Mouse (Mus musculus) c-Kit-positive CD71-positive TER-119-positive erythroid progenitor cells, embryonic 14.5 days (primary cell): ENCODE data around the gene Neurod2.

Source experiments
- DNase-seq: peaks from one replicate; pipeline ENCODE4 v3.0.0-alpha.2; 2013; ENCODE audit warnings: low spot score

The Neurod2 gene

DNA sequence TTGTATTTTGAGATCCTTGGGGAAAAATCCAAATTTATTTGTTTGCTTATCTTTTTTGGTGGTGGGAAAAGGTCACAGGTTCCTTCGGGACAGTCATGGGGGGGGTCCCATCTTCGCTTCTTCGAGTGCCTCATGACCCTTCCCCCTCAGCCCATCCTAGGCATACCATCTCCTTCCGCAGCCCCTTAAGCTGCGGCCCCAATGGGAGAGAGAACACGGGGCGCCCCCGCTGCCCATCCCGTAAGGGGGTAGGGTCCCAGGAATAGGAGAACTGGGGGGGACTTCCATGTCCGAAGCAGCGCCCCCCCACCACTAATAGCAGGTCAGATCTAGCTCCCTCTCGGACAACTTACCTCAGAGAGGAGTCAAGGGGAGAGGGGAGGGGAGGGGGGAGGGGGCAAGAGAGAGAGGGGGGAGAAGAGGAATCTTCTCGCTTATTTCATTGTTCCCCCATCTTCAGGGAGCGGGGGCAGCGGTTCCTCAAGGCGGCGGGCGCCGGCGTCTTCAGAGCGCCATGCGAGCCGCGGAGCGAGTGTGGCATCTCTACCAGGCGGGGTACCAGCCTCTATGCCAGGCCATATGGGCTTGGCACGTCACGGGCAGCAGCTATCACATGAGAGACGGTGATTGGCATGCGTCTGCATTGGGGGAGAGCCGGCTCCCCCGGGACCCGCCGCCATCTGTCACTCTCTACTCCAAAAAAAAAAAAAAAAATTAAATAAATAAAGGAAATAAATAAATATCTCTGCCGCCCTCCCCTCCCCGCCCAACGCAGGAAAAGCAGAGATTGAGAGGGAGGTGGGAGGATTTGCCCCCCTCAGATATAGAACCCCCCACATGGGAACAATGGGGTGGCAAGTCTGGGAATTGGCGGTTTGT lies at the start of gene Neurod2:
Neurod2 (minus strand) TSS at position 568 of the 879 bp plus-strand sequence.
- DNase-seq = no peak

DNA sequence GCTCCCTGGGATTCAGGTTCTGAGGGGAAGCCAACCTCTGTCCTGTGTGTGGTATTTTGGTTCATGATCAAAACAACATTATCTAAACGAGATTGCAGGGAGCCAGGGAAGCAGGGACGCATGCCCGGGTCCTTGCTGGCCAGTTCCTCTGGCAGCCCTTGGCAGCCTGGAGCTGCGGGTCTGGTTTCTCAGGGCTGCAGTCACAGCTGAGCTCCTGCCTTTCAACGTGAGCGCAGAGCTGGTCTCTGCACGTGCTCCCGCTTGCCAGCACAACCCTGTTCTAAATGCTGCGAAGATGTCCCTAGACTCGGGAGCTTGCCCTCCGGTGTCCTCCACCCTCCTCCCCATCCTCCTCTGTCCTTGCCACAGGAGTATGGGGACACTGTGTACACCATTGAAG lies 48.3 kb upstream of the Neurod2 start:
- no peak for DNase-seq

DNA sequence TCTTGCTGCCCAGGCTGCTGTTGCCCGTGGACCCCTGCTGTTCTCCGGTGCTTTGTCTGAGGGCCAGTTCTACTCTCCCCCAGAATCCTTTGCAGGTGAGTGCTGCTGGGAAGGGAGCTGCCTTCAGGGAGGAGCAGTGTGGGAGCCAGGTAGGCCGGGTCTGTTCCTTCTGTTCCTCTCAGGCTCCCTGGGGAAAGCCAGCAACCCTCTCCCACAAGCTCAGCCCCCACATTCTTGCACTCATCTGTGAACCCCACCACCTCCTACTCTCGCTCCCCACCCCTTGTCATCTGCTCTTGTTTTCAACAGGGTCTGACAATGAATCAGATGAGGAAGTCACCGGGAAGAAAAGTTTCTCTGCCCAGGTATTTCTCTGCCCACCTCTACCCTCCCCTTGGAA lies 47.3 kb upstream of the Neurod2 start:
- DNase-seq = no peak

DNA sequence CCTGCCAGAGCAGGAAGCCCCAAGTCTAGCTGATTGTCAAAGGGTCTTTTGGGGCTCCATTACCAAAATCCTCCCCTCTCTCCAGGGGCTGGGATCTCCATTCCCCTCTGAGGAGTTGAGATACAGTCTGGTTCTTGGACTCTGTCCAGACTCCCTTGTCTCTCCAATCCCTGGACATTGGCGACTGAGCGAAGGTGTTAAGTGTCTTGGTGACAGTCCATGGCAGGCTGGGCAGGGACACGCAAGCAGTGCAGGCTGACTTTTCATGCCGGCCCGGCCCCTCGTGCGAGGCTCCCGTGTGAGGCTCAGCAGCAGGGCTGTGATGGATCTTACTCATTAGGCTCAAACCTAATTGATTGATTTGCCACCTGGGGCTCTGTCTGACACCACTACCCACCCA lies 44.8 kb upstream of the Neurod2 start:
- DNase-seq = no peak

DNA sequence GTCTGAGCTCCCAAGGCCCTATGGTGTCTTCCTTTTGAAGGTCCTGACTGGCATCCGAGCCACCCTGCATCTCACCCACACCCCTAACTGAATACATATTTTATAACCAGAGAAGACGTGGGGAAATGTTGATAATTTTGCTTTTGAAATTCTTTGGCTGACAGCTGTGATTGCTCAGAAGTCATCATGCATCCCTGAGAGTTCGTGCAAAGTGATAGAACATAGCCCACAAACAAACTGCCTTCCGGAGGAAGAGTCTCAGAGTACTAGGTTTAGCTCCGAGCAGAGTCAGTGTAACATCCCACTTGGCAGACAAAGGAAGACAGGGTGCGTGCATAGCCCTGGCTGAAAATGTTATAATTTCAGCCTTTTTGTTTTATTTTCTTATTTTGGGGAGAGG lies 43.8 kb upstream of the Neurod2 start:
- DNase-seq = no peak

DNA sequence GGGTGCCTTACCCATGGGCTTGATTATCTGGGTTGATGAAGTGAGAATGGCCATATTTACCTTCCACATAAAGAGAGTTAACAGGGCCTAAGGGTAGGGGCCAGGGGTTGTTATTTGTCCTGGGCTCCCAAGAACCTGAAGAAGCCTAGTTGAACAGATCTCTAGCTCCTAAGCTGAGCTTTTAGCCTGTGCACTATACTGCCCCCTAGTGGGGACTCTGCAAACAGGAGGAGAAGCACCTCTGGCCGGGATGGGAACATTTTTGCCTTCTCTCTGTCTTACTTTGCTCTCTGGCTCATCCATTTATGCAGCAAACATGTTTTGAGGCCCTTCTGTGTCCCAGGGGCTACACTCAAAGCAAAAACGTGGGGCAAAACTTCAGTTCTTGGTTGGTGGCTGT lies 43.0 kb upstream of the Neurod2 start:
- DNase-seq = peak; percentile 67

DNA sequence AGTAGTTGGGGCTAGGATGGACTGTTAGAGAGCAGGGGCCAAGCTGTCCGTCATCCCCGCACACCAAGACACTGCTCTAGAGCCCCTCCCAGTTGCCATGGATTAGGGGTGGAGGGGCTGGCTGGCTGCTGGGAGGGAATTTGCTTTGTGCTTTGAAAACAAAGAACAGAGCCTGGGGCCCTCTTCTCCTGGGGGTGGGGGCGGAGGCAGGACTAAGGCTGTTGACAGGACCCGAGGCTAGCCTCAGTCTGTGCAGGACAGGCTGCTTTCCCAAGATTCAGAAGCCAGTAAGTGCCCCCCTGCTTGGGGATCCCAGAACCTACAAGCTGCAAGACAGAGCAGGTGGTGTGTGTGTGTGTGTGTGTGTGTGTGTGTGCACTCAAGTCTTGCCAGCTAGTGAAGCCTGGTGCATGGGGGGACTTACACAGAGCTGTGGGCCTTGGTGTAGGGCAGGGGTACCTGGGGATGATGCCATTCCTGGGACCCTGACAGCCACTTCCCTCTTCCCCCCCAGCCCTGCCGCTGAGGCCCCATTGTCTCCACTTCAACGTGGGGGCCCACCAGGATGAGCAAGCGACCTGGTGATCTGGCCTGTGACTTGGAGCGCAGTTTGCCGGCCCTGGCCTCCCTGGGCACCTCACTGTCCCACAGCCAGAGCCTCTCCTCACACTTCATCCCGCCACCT lies 42.2 kb upstream of the Neurod2 start:
- DNase-seq = no peak

DNA sequence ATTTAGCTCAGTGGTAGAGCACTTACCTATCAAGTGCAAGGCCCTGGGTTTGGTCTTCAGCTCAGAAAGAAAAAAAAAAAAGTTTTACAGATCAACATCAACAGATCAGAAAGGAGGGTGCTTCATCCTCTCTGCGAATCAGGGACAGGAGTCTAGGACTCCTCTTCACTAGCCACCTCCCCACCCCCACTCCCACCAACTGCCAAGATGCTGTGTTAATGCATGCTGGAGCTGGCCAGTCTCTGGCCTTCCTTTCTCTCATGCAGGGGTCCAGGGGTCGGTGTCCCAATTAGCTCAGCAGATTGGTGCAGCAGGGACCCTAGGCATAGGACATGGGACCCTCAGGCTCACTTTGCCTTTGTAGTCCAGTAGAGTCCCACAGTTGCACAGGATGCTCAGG lies 41.1 kb upstream of the Neurod2 start:
- no peak for DNase-seq

DNA sequence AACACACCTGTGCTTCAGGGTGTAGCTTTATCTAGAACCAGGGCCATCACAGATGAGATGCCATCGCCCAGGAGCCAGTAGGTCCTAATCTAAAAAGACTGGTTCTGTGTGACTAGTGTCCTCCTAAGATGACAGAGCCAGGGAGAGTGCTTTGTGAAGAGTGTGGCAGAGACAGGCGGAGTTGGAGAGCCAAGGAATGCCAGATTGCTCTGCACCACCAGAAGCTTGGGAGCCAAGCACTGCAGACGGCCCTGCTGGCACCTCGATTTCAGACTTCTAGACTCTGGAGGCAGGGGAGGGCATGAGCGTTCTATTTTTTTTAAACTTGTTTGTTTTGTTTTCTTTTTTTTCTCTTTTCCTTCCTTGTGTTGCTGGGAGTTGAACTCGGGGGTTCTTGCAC lies 39.9 kb upstream of the Neurod2 start:
- no peak for DNase-seq

DNA sequence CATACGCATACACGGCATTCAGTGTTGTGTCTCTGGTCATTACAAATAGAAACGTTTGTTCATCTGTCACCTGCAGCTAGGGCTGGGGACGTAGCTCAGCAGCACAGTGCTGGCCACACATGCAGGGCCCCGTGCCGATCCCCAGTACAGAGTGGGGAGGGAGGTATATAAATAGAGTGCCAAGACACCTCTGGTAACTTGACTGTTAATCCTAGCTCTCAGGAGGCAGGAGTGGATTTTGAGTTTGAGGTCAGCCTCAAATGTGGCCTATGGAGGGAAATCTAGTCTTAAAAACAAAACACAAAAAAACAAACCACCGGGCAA lies 38.4 kb upstream of the Neurod2 start:
- no peak for DNase-seq

DNA sequence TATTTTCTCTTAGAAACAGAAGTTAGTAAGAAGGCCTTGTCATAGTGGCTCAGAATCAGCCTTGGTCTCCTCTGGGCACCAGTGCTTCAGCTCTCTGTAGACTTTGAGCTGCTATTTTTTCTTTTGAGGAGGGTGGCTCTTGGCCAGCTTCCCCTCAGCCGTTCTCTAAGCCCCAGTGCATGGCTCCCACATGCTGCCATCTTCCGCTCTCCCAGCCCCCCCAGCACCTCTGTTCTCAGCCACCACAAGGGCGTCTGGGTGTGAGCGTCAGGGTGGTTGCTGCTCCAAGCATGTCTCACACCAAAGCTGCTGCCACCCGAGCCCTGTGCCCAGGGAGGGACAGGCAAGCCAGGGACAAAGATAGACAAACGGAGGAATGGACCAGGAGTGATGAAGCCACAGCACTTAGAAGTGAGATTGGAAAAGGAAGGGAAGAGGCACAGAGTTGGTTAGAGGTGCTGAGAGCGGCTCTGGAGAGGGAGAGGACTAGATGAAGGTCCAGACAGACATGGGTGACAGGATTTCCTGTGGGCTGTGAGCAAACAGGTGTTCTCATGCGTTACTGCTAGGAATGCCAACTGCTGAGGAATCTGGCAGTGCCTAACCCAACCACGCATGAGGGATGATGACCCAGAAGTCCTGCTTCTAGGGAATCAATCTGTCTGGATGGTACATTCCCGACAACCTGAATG lies 37.9 kb upstream of the Neurod2 start:
- DNase-seq = no peak

DNA sequence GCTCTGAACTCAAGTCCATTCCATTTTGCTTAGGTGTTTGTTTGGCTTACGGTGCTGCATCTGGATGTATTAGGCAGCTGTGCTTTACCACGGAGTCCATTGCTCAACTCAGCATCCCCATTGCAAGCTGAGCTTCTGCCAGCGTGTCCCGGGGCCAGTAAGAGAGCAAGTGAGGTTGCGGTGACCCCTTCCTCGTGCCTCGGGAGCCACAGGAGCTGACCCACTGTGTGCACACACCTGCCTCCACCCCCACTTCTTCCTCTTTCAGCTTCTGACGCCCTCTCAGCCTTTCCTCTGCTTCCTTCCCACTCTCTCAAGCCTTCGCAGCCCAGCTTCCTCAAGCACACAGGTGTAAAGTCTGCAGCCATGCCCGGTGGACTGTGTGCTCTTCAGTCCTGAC lies 36.8 kb upstream of the Neurod2 start:
- no peak for DNase-seq

DNA sequence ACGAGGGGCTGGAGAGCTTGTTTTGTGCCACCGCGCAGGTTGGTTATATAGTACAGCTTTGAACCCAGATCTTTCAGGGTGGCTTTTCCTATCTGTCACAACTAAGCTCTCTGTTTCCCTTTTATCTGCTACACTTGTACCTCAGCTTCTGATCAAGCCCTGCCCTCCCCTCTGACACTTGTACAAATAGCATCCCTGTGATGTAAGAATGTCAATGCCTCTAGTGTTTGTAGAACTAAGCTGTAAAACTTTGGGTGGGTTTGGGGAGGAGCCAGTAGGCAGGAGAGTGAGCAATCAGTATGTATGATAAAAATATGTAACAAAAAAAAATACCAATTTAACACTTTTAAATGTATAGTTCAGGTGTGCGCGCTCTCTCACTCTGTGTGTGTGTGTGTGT lies 35.0 kb upstream of the Neurod2 start:
- DNase-seq = no peak

DNA sequence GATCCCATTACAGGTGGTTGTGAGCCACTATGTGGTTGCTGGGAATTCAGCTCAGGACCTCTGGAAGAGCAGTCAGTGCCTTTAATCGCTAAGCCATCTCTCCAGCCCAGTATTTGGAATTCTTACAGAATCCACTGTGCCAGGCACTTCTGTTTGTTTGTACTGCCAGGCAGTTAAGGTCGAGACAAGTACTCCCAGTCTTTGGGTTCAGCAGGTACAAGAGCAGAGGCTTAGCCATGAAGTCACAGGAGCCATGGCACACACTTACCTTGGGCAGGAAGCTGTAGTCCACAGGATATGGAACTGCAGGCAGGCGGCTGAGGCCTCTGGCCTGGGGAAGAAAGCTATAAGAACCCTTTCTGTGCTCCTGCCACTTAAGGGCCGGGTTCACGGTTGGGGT lies 34.4 kb upstream of the Neurod2 start:
- DNase-seq = no peak

DNA sequence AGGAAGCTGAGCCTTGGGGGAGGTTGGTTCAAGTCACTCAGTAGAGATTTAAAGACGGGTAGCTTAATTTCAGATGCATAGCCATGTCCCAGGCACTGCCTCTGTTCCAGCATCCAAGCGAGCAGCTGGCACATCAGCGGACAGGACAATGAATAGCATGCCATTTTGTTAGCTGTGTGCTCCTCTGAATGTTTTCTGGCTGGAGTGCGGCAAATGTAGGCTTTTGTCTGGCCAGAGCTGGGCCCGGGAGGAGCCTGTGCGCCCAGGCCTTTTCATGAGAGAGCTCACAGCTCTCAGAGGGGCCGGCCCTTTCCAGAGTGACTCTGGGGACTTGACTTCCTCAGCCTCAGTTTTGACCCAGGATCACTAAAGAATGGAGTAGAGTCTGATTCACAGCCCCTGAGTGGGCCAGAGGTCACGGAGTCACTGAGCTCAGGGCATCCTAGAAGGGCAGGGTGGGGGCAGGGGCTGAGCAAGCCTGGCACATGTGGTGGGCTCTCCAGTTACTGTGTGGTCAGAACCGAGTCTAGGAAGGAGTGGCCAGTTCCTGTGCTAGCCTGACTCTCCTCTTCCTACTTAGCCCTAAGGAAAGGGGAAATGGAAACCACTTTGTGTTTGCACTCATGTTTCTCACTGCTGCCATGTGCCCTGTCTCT lies 31.5 kb upstream of the Neurod2 start:
- no peak for DNase-seq

DNA sequence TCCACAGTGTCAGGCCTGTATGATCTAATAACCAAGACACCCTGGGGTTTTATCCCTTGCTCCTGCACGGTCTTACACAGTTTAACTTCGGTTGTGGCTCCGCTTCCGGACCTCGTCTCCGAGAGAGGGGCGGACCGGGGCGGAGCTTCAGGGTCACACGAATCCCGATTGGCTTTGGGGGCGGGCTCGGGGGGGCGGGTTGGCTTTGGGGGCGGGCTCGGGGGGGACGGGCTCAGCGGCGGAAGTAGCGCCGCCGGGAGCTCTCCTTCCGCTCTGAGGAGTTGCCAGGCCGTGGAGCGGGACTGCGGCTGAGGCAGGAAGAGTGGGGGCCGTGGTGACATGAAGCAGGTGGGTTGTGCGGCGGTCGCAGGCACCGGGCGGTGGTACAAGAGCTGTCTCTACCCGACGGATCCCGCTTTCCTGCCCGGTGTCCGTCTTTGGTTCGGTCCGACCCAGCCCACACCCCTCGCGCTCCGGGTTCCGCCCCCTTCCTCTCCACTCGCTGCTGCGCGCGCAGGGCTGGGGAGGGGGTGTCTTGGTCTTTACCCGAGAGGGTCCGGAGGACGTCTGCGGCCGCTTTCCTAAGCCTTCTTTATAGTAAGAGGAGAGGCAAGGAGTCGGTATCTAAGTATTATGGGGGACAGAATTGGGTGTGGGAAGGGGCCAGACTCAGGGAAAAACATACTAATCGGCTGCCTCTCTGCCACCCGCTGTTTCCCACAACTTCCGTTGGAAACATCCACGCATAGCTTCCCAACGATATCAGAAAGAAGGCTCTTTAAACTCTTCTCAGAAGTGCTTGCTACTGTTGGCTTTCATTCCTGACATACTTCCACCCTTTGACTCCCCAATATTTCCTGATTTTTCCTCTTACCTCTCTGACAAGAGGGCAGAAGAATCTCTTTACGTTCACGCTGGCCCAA lies 29.0 kb upstream of the Neurod2 start, which contains the start of gene Stard3:
Stard3 (plus strand) TSS at position 208 of the 923 bp plus-strand sequence.
- DNase-seq = peak; percentile 91

DNA sequence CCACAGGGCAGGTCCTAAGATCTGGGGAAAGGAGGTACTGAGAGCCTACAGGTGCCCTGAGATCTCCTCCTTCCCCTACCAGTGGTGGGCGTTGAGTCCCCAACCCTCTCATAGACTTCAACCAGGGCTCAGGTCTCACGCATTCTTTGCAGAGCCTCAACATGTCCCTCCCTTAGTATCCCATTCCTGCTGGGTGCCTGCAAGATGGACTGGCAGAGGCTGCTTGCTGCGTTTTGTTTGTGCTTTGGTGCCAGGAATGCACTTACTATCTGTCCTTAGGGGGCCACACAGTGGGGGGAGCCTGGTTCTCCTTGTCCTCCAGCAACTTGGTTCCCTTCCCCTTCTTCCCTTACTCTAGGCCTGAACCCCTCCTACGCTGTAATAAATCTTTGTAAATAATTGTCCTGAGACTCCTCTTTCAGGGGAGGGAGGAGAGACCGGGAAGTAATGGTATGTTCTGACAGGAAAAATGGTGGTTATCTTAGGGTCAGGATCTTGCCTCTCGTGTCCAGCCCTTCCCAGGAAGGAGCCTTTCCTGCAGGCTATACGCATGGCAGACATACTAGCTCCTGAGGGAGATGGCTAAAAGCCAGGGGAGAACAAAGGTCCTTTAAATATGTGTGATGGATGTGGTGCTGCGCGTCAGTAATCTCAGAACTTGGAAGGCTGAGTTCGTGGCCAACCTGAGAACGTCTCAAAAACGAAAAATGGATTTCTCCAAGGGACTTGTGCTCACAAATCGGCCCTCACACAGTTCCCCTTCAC lies 28.1 kb upstream of the Neurod2 start:
- DNase-seq = no peak

DNA sequence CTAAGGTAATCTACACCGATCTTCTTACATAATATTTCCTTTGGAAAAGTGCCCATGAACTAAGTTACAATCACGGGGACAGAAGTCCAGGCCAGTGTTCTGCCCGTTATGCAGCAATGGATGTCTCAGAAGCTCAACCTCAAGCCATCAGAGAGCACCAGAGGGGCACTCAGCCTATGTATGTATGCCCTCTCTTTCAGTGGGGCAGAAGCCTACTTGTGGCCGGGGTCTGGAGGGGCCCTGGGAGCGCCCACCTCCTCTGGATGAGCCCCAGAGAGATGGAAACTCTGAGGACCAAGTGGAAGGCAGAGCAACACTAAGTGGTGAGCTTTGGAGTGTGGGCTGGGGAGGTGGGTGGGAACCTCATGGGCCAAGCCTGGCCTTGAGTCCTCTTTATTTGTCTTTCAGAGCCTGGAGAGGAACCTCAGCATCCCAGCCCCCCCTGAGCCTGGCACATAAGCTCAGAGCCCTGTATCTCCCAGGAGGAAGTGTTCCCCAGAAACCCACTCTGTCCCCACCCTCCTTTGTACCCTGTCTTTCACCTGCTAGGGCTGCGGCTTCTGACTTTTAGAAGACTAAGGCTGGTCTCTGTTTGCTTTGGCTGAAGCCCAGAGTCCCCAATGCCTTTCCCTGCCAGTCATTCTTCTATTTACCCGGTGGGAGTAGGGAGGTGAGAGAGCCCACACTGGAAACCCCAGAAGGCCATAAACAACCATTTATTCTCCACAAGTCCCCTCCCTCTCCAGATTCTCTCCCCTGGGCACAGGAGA lies 27.4 kb upstream of the Neurod2 start:
- DNase-seq = no peak

DNA sequence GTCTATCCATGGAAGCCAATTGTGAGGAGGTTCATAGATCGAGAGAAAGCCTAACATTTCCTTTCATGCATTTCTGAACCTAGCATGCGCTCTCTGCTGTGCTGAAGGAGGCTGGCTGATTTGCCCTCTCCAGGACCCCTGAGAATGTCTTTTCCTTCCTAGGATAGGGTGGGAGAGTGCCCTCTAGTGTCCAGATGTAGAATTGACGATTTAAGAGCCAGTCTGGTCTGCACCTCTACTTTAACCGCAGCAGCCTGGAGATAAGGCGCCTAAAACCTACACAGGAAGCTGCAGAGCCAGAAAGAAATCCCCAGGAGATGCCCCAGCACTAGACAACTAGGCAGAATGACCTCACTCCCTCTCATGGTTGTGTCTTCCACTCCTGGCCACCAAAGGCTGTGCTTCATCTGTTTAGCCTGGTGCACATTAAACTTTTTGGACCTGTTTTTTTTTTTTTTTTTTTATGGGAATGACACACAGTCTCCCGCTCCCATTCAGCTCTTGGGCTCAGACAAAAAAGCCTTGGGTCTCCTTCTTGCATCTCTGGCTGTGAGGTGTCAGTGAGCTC lies 26.4 kb upstream of the Neurod2 start:
- peak; percentile 78 for DNase-seq

DNA sequence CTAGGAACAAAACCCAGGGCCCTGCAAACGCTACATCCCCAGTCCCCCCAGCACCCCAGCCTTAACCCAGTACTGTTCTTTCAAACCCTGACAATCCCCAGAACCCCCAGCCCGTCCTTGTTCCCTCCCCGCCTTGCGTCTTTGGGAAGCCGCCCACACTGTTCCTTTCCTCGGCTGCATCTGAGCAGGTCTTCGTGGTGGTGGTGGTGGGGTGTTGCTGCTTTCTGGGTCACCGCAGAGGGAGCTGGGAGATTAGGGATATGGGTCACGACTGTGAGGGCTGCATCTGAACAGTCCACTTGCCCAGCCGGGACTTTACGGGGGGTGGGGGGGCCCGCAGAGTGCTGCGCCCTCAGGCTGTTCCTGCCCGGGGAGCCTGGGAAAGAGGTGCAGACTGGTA lies 25.0 kb upstream of the Neurod2 start:
- no peak for DNase-seq
